Comparison of ENCODE assay signal across 9 mouse cellular contexts in genomic region chr6:113669821-113670220, GRCm38 (mm10). TPM values are rescaled to one million over a fixed set of nuclear protein-coding genes. Genes with fewer than 3 reads are reported as not detected.
DNase-seq lines count a peak whose midpoint lies in the region; ATAC-seq lines count a peak whose summit lies in the region.
"Had no signal": no experiment of that assay in that cellular context is flagged by ENCODE, and none has a peak within 500 bp of the region (broad histone marks: within the 10 kb centered on the region; RNA-seq: fewer than 3 reads in every experiment).

No protein-coding gene starts in this region.

- no peaks in the 10 kb centered on the region for H3K9me3 ChIP-seq in lung, embryonic 15.5 days

- ATAC-seq in lung, embryonic 15.5 days (ENCODE audit: borderline replicate concordance, extremely low read depth, low FRiP score, low TSS enrichment): 0 out of 2 replicates have a peak, but pooled peaks have one; percentile 16
- ATAC-seq in monocyte, adult 5-6 weeks (replicated peaks; ENCODE audit: insufficient number of reproducible peaks, low FRiP score, low TSS enrichment, poor library complexity, severe bottlenecking): peak; percentile 5; the same call in 1 of the 2 replicates
- ATAC-seq in erythroblast, adult 5-6 weeks (replicated peaks; ENCODE audit: low FRiP score, poor library complexity, severe bottlenecking): no peak
- ATAC-seq: hindbrain, postnatal 0 days had no signal

- intact Hi-C loops in gastrocnemius, postnatal 14 days (cut with DNase I; ENCODE audit: low total_unique reads): no loop called here

- H3K4me1 ChIP-seq in lung, embryonic 15.5 days: peaks cover 7% of the 10 kb centered on the region
- peaks cover 28% of the 10 kb centered on the region for H3K4me1 ChIP-seq in brown adipose tissue, adult 24 weeks (ENCODE audit: control insufficient read depth, insufficient read depth, insufficient read length, low read length)

- H3K27me3 ChIP-seq in lung, embryonic 15.5 days: no peaks in the 10 kb centered on the region

- no peak overlapping the region for H3K4me3 ChIP-seq in lung, embryonic 15.5 days
- no peak overlapping the region for H3K4me3 ChIP-seq in brown adipose tissue, adult 24 weeks (ENCODE audit: insufficient read depth, low read depth, low read length)

- H3K4me2 ChIP-seq in lung, embryonic 15.5 days: no peak overlapping the region

- no peak overlapping the region for H3K9ac ChIP-seq in lung, embryonic 15.5 days

- WGBS in lung, embryonic 15.5 days: 40% methylated on average over 7 of the region's 7 CpGs

- H3K36me3 ChIP-seq in lung, embryonic 15.5 days: no peaks in the 10 kb centered on the region

- no peak for DNase-seq in lung, postnatal 14 days
- DNase-seq in thymus, postnatal 4 days: peak; percentile 69
- no peak for DNase-seq in gastrocnemius, postnatal 14 days
- DNase-seq in kidney, postnatal 4 days: no peak

- H3K27ac ChIP-seq in lung, embryonic 15.5 days: no peak overlapping the region
- H3K27ac ChIP-seq in brown adipose tissue, adult 24 weeks (replicated peaks; ENCODE audit: low read depth, low read length): peak overlapping the region; percentile 94
- H3K27ac ChIP-seq: hindbrain, postnatal 0 days had no signal

RNA-seq across cellular contexts. Expression of gene Tatdn2, which starts 27.0 kb away (rescaled TPM):
- polyA plus RNA-seq in lung, embryonic 15.5 days (2015; fragmentation: Nextera tagmentation; extraction: Ambion mirVana): 0.37 and 0.67 TPM in 2 replicates
- polyA plus RNA-seq in brown adipose tissue, adult 24 weeks (2012; ENCODE audit: insufficient read depth, insufficient read length, missing spikeins): 18.0 and 29.7 TPM in 2 replicates
- 306 to 404 TPM (median 339 TPM) in 3 replicates for total RNA-seq in monocyte, adult 5-6 weeks (2017)
- total RNA-seq in gastrocnemius, postnatal 14 days (2021): 10 to 100 TPM; 25.7 to 29.1 TPM
- 2.9 and 22.8 TPM in 2 replicates for total RNA-seq in erythroblast, adult 5-6 weeks (2015; ENCODE audit: low replicate concordance)
- total RNA-seq in erythroblast, adult 5-6 weeks (2017; ENCODE audit: low replicate concordance): 36.4 and 49.5 TPM in 2 replicates

RNA-seq across cellular contexts. Expression of gene Irak2, which starts 31.6 kb away (rescaled TPM):
- 5.2 and 6.4 TPM in 2 replicates for polyA plus RNA-seq in lung, embryonic 15.5 days (2015; fragmentation: Nextera tagmentation; extraction: Ambion mirVana)
- 18.9 and 19.7 TPM in 2 replicates for polyA plus RNA-seq in brown adipose tissue, adult 24 weeks (2012; ENCODE audit: insufficient read depth, insufficient read length, missing spikeins)
- total RNA-seq in monocyte, adult 5-6 weeks (2017): 99.6 to 134 TPM (median 117 TPM) in 3 replicates
- 1 to 10 TPM; 4.7 to 4.8 TPM for total RNA-seq in gastrocnemius, postnatal 14 days (2021)
- total RNA-seq in erythroblast, adult 5-6 weeks (2015; ENCODE audit: low replicate concordance): 18.8 and 56.0 TPM in 2 replicates
- 58.7 and 68.4 TPM in 2 replicates for total RNA-seq in erythroblast, adult 5-6 weeks (2017; ENCODE audit: low replicate concordance)

RNA-seq across cellular contexts. Expression of gene Vhl, which starts 46.1 kb away (rescaled TPM):
- polyA plus RNA-seq in lung, embryonic 15.5 days (2015; fragmentation: Nextera tagmentation; extraction: Ambion mirVana): 41.0 and 45.8 TPM in 2 replicates
- 13.2 and 15.0 TPM in 2 replicates for polyA plus RNA-seq in brown adipose tissue, adult 24 weeks (2012; ENCODE audit: insufficient read depth, insufficient read length, missing spikeins)
- total RNA-seq in monocyte, adult 5-6 weeks (2017): 17.1 to 24.7 TPM (median 21.6 TPM) in 3 replicates
- total RNA-seq in gastrocnemius, postnatal 14 days (2021): 1 to 10 TPM; 6.8 to 7.0 TPM
- total RNA-seq in erythroblast, adult 5-6 weeks (2015; ENCODE audit: low replicate concordance): 6.3 and 11.5 TPM in 2 replicates
- total RNA-seq in erythroblast, adult 5-6 weeks (2017; ENCODE audit: low replicate concordance): 3.6 and 8.9 TPM in 2 replicates

RNA-seq across cellular contexts. Expression of gene Ghrl, which starts 49.9 kb away (rescaled TPM):
- polyA plus RNA-seq in lung, embryonic 15.5 days (2015; fragmentation: Nextera tagmentation; extraction: Ambion mirVana): 0.72 TPM in 1 of 2 replicates, not detected in the other
- not detected in 2 replicates for polyA plus RNA-seq in brown adipose tissue, adult 24 weeks (2012; ENCODE audit: insufficient read depth, insufficient read length, missing spikeins)
- total RNA-seq in monocyte, adult 5-6 weeks (2017): 3.1 to 6.6 TPM in 2 of 3 replicates, not detected in the other
- total RNA-seq in gastrocnemius, postnatal 14 days (2021): under 1 TPM in 1 of 2 experiments, not detected in 1; 0.37 TPM
- not detected in 2 replicates for total RNA-seq in erythroblast, adult 5-6 weeks (2015; ENCODE audit: low replicate concordance)
- total RNA-seq in erythroblast, adult 5-6 weeks (2017; ENCODE audit: low replicate concordance): not detected in 2 replicates
- total RNA-seq: hindbrain, postnatal 0 days had no signal
